Mouse (Mus musculus) lung, adult 2 months (tissue): ENCODE results near the gene Lamtor2.

ENCODE experiments used
- CTCF ChIP-seq: fragments of 200-500 bp; IDR thresholded peaks from 2 replicates; pipeline ENCODE4 v1.5.1; 2011; ENCODE audit warnings: mild to moderate bottlenecking, low read length, control low read depth; ENCODE audit not compliant: insufficient read depth
- POLR2A ChIP-seq: fragments of 200-500 bp; IDR thresholded peaks from 2 replicates; pipeline ENCODE4 v1.6.1; 2011; ENCODE audit warnings: low read depth, mild to moderate bottlenecking, control low read depth, low read length, borderline replicate concordance; ENCODE audit errors: extremely low read depth

GRCm38 (mm10) chr3:88544514-88544913 lies 8.4 kb downstream of the Lamtor2 start:
- TF ChIP-seq POLR2A: no peak
- peak; percentile 55; the same call in 1 of the 2 replicates for TF ChIP-seq CTCF
